Mouse (Mus musculus) hindbrain, embryonic 11.5 days (tissue): ENCODE measurements around the gene Hrasls. TPM values are rescaled to one million over a fixed set of nuclear protein-coding genes. Genes with fewer than 3 reads are reported as not detected.

Experiments
- polyA plus RNA-seq: library from polyadenylated mRNA; unstranded; fragments of >200 nt; fragmentation: Nextera tagmentation; extraction: Ambion mirVana; gene quantifications from 2 replicates; pipeline ENCODE4 v1.2.1, GENCODE M21; 2014

Hrasls gene
- polyA plus RNA-seq, 1 experiment from 2014 or later = 1.4 TPM

Other genes starting within 250 kb of the Hrasls start
- 0.08 and 0.32 TPM in 2 replicates for gene Atp13a5, start 169.0 kb downstream of the Hrasls start, polyA plus RNA-seq